Mouse (Mus musculus) G1E (cell line): Measurements from ENCODE around the gene Klc1.

Experiments used
- CTCF ChIP-seq: IDR thresholded peaks from 2 replicates; pipeline ENCODE4 v1.5.1; 2012; ENCODE audit warnings: low read depth, low read length, inconsistent platforms, mixed read lengths
- TAL1 ChIP-seq: conservative IDR thresholded peaks from 2 replicates; pipeline ENCODE4 v1.6.1; 2012; ENCODE audit warnings: low read depth, low read length, inconsistent platforms, mixed read lengths

- no peak for TF ChIP-seq CTCF
- no peak for TF ChIP-seq TAL1
These were observed 17.3 kb upstream of the Klc1 start for GRCm38 (mm10) chr12:111741338-111741737.
